Mouse (Mus musculus) cerebellum, adult 8-10 months (tissue): ENCODE data around the gene St6galnac3.

Experiments used
- DNase-seq: peaks from one replicate; pipeline ENCODE4 v3.0.0; 2022

The St6galnac3 gene

GRCm38 (mm10) chr3:153732749-153733148 is 7.8 kb upstream of the St6galnac3 start:
- DNase-seq, result no peak

GRCm38 (mm10) chr3:153732035-153732434 is 7.1 kb upstream of the St6galnac3 start:
- no peak for DNase-seq

GRCm38 (mm10) chr3:153728577-153728976 is 3.6 kb upstream of the St6galnac3 start:
- DNase-seq, result no peak

- DNase-seq, result no peak
Observed at GRCm38 (mm10) chr3:153723467-153724079, 1.4 kb downstream of the St6galnac3 start.

- no peak for DNase-seq
Observed at GRCm38 (mm10) chr3:153721525-153721924, 3.4 kb downstream of the St6galnac3 start.

- no peak for DNase-seq
Observed at GRCm38 (mm10) chr3:153720922-153721321, 4.1 kb downstream of the St6galnac3 start.

- no peak for DNase-seq
Observed at GRCm38 (mm10) chr3:153720296-153720695, 4.7 kb downstream of the St6galnac3 start.

- DNase-seq, result no peak
Observed at GRCm38 (mm10) chr3:153719256-153719970, 5.6 kb downstream of the St6galnac3 start.

GRCm38 (mm10) chr3:153718724-153719123 is 6.2 kb downstream of the St6galnac3 start:
- DNase-seq, result no peak

- no peak for DNase-seq
Observed at GRCm38 (mm10) chr3:153717742-153718141, 7.2 kb downstream of the St6galnac3 start.

- DNase-seq, result no peak
Observed at GRCm38 (mm10) chr3:153715646-153716045, 9.3 kb downstream of the St6galnac3 start.

GRCm38 (mm10) chr3:153710545-153710944 is 14.4 kb downstream of the St6galnac3 start:
- no peak for DNase-seq

GRCm38 (mm10) chr3:153707687-153708086 is 17.3 kb downstream of the St6galnac3 start:
- no peak for DNase-seq

GRCm38 (mm10) chr3:153706901-153707300 is 18.1 kb downstream of the St6galnac3 start:
- DNase-seq, result no peak

GRCm38 (mm10) chr3:153701752-153702740 is 22.9 kb downstream of the St6galnac3 start:
- DNase-seq, result no peak

- no peak for DNase-seq
Observed at GRCm38 (mm10) chr3:153701172-153701571, 23.8 kb downstream of the St6galnac3 start.

- no peak for DNase-seq
Observed at GRCm38 (mm10) chr3:153699086-153699485, 25.9 kb downstream of the St6galnac3 start.

GRCm38 (mm10) chr3:153692978-153693377 is 32.0 kb downstream of the St6galnac3 start:
- no peak for DNase-seq

- DNase-seq, result no peak
Observed at GRCm38 (mm10) chr3:153692206-153692813, 32.7 kb downstream of the St6galnac3 start.

GRCm38 (mm10) chr3:153691537-153691936 is 33.4 kb downstream of the St6galnac3 start:
- no peak for DNase-seq

- no peak for DNase-seq
Observed at GRCm38 (mm10) chr3:153690553-153690952, 34.4 kb downstream of the St6galnac3 start.

GRCm38 (mm10) chr3:153689793-153690291 is 35.1 kb downstream of the St6galnac3 start:
- DNase-seq, result no peak

- no peak for DNase-seq
Observed at GRCm38 (mm10) chr3:153687896-153688295, 37.1 kb downstream of the St6galnac3 start.
